Mouse (Mus musculus) hindbrain, postnatal 0 days (tissue): Measurements from ENCODE around the gene Hoxa10. TPM values are rescaled to one million over a fixed set of nuclear protein-coding genes. Genes with fewer than 3 reads are reported as not detected.
A peak's percentile ranks its signal among the peaks of the same experiment; 100 is the strongest.

Experiments
- ATAC-seq: fragments of 200-750 bp; cut with Nextera tagmentation; 2 replicates; pipeline ENCODE4 v1.8.0; 2017; ENCODE audit warnings: mild to moderate bottlenecking, moderate TSS enrichment, moderate library complexity
- DNase-seq: peaks from one replicate; pipeline ENCODE4 v3.0.0-alpha.2; 2015; ENCODE audit warnings: low spot score
- H3K27ac ChIP-seq: fragments of 300-500 bp; sonication (generic); 2 replicates; pipeline ENCODE4 v1.5.1; 2014; ENCODE audit warnings: mild to moderate bottlenecking
- H3K27me3 ChIP-seq: fragments of 300-500 bp; sonication (generic); 2 replicates; pipeline ENCODE4 v1.6.1; 2014; ENCODE audit warnings: low read length, mixed read lengths; ENCODE audit not compliant: insufficient read depth
- H3K36me3 ChIP-seq: fragments of 300-500 bp; sonication (generic); 2 replicates; pipeline ENCODE4 v1.6.1; 2014; ENCODE audit warnings: low read length, mixed read lengths; ENCODE audit not compliant: insufficient read depth
- H3K4me1 ChIP-seq: fragments of 300-500 bp; sonication (generic); 2 replicates; pipeline ENCODE4 v1.6.1; 2014; ENCODE audit warnings: antibody characterized with exemption, low read length, mixed read lengths; ENCODE audit not compliant: insufficient read depth
- H3K4me2 ChIP-seq: fragments of 300-500 bp; sonication (generic); 2 replicates; pipeline ENCODE4 v1.6.1; 2014; ENCODE audit warnings: low read depth, mild to moderate bottlenecking, low read length, moderate library complexity, mixed read lengths
- H3K4me3 ChIP-seq: fragments of 300-500 bp; sonication (generic); 2 replicates; pipeline ENCODE4 v1.5.1; 2014; ENCODE audit warnings: low read length
- H3K9ac ChIP-seq: fragments of 300-500 bp; sonication (generic); replicated peaks from 2 replicates; pipeline ENCODE4 v1.6.1; 2014; ENCODE audit warnings: mild to moderate bottlenecking, low read length, moderate library complexity, mixed read lengths
- H3K9me3 ChIP-seq: fragments of 300-500 bp; sonication (generic); 2 replicates; pipeline ENCODE4 v1.6.1; 2016; ENCODE audit warnings: low read length, mixed read lengths
- CTCF ChIP-seq: IDR thresholded peaks from 2 replicates; pipeline ENCODE4 v1.5.1; 2016; ENCODE audit warnings: antibody characterized with exemption, control low read depth, low read depth
- WGBS: fragments of 180-500 bp; shearing (Covaris S2); extraction: QIAGEN DNeasy Blood & Tissue Kit; methylation state at CpG from one replicate; pipeline ENCODE4 v1.1.7; 2014; 5-methylcytosine and 5-hydroxymethylcytosine counted together
- polyA plus RNA-seq: library from polyadenylated mRNA; unstranded; fragments of >200 nt; fragmentation: Nextera tagmentation; extraction: Ambion mirVana; gene quantifications from 2 replicates; pipeline ENCODE4 v1.2.1, GENCODE M21; 2015
- total RNA-seq: library from RNA; depleted of rRNA; stranded (reverse); fragments of >200 nt; gene quantifications from 2 replicates; pipeline ENCODE4 v1.2.3, GENCODE M21; 2014

Hoxa10 gene
- total and polyA plus RNA-seq, 2 experiments from 2014 or later, result not detected

DNA sequence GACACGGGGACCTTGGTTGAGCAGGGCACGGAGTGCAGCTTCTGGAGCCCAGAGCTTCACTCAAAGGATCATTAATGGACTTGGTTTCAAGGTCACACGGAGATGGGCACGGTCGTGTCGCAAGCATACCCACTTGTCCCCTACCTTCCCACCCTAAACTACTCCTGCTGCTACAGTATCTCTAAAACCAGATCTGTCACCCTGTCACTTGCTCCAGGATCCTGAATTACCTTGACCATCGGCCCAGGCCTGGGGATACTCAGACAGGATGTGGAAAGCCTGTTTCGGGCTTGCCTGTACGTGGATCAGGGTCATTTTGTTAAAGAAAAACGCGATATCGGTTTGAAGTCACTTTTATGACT is 31.0 kb downstream of the Hoxa10 start:
- H3K9me3 ChIP-seq, result no peaks in the 10 kb centered on the region
- no peak overlapping the region for H3K27ac ChIP-seq
- 12% methylated on average over 12 of the region's 12 CpGs for WGBS
- H3K9ac ChIP-seq, result no peak overlapping the region
- H3K36me3 ChIP-seq, result no peaks in the 10 kb centered on the region
- TF ChIP-seq CTCF, result no peak
- no peak overlapping the region for H3K4me2 ChIP-seq
- no peaks in the 10 kb centered on the region for H3K4me1 ChIP-seq
- H3K4me3 ChIP-seq, result peak overlapping the region; percentile 2; the same call in 1 of the 2 replicates
- DNase-seq, result no peak
- peaks cover 86% of the 10 kb centered on the region for H3K27me3 ChIP-seq
- no peak for ATAC-seq

- Histone ChIP-seq H3K36me3 (no peaks in the 10 kb centered on the region), H3K4me3 (peak overlapping the region; percentile 18), H3K27me3 (peaks cover 86% of the 10 kb centered on the region), H3K9me3 (no peaks in the 10 kb centered on the region), H3K9ac (no peak overlapping the region), H3K27ac (no peak overlapping the region), H3K4me2 (peak overlapping the region; percentile 40), H3K4me1 (no peaks in the 10 kb centered on the region)
- no peak for ATAC-seq
- no peak for DNase-seq
- WGBS, result 9% methylated on average over 18 of the region's 18 CpGs
- TF ChIP-seq CTCF, result no peak
These were observed 31.6 kb downstream of the Hoxa10 start for GRCm38 (mm10) chr6:52208868-52209684.

DNA sequence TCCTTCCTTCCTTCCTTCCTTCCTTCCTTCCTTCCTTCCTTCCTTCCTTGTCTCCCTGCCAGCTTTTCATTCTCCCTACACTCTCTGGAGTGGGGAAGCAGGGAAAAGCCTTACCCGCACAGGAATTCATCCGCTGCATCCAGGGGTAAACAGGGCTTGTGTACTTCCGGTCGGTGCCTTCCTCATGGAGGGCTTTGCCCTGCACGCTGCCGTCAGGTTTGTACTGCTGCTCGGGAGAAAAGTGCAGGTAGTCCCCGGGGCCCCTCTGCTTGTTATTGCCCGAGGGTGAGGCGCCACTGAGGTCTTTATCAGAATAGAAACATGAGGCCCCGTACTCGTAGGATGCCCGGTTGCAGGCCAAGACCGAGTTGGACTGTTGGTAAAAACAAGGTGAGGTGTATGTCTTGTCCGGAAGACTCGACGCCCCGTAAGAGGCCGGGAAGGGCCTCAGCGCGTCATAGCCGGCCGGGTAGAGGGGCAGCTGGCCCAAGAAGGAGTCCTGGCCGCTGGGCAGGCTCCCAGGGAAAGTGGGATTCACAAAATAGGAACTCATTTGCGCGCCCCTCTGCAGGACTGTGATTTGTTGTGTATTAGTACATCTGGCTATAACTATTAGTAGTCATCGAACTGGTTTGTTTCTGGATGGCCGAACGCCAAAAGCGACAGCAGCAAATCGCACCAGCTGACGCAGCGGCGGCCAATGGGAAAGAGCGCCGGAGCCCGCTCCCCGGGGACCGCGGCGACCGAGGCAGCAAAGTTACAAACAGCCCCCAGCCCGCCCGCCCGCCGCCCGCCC is 32.4 kb downstream of the Hoxa10 start, which contains the start of gene Hoxa6:
Gene Hoxa6 (minus strand): TSS at position 651 of the 796 bp plus-strand sequence.
- peaks cover 85% of the 10 kb centered on the region for H3K27me3 ChIP-seq
- WGBS, result 2% methylated on average over 47 of the region's 47 CpGs
- peak within 1 kb of the TSS; percentile 40 for H3K4me2 ChIP-seq
- peak within 1 kb of the TSS; percentile 18 for H3K4me3 ChIP-seq
- no peak for TF ChIP-seq CTCF
- DNase-seq, result peak; percentile 59
- no peaks in the 10 kb centered on the region for H3K9me3 ChIP-seq
- no peaks in the 10 kb centered on the region for H3K36me3 ChIP-seq
- no peak within 1 kb of the TSS for H3K9ac ChIP-seq
- ATAC-seq, result no peak
- H3K27ac ChIP-seq, result no peak within 1 kb of the TSS
- no peaks in the 10 kb centered on the region for H3K4me1 ChIP-seq

- ATAC-seq (no peak), DNase-seq (no peak)
- Histone ChIP-seq H3K9ac (no peak overlapping the region), H3K27ac (no peak overlapping the region), H3K27me3 (peaks cover 86% of the 10 kb centered on the region), H3K36me3 (no peaks in the 10 kb centered on the region), H3K9me3 (no peaks in the 10 kb centered on the region), H3K4me3 (no peak overlapping the region), H3K4me1 (no peaks in the 10 kb centered on the region), H3K4me2 (no peak overlapping the region)
- TF ChIP-seq CTCF, result no peak
These were observed 33.0 kb downstream of the Hoxa10 start for GRCm38 (mm10) chr6:52207684-52207976.

GRCm38 (mm10) chr6:52206882-52207683 is 33.6 kb downstream of the Hoxa10 start:
- Histone ChIP-seq H3K9me3 (no peaks in the 10 kb centered on the region), H3K4me1 (no peaks in the 10 kb centered on the region), H3K27me3 (peaks cover 86% of the 10 kb centered on the region), H3K9ac (no peak overlapping the region), H3K4me2 (0 out of 2 replicates have a peak overlapping the region, but pooled peaks have one; percentile 19), H3K4me3 (no peak overlapping the region), H3K36me3 (no peaks in the 10 kb centered on the region), H3K27ac (no peak overlapping the region)
- ATAC-seq, result no peak
- TF ChIP-seq CTCF, result no peak
- WGBS, result 7% methylated on average over 4 of the region's 4 CpGs
- DNase-seq, result no peak
